Mouse (Mus musculus): ENCODE results near the gene Cisd1.

DNA sequence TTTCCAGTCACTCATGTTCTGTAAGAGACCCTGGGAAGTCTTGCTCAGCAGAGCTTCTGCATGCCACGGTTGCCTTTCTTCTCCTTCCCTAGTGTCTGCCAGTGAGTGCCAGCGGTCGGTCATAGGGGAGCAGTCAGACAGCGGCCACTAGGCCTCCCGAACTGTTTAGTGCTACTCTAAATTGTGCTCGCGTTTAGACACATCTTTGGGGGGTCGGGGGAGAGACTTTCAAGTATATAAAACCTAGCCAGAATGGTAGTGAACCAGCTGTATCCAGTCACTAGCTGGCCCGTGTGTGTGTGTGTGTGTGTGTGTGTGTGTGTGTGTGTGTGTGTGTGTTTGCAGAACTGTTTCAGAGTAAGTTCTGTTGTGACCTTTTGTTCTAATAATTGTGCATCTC, 9.1 kb upstream of the Cisd1 start:
- TF ChIP-seq POLR2A (IDR thresholded peaks at IDR 0.05; ENCODE audit: low read depth, low read length): no peak
- no peak for TF ChIP-seq CTCF (IDR thresholded peaks at IDR 0.05; ENCODE audit: extremely low read depth, insufficient read depth, insufficient read length, insufficient replicate concordance)
